Mouse (Mus musculus) brain, embryonic 14.5 days (tissue): Measurements from ENCODE around the gene Reln. TPM values are rescaled to one million over a fixed set of nuclear protein-coding genes. Genes with fewer than 3 reads are reported as not detected.

Experiments
- DNase-seq: peaks from one replicate; pipeline ENCODE4 v3.0.0-alpha.2; 2011; ENCODE audit warnings: low read depth
- CTCF ChIP-seq: fragments of 200-500 bp; IDR thresholded peaks from 2 replicates; pipeline ENCODE4 v1.5.1; 2012; ENCODE audit warnings: inconsistent platforms, mild to moderate bottlenecking, moderate library complexity, borderline replicate concordance; ENCODE audit not compliant: insufficient read depth, insufficient read length; ENCODE audit errors: extremely low read depth
- POLR2A ChIP-seq: fragments of 200-500 bp; IDR thresholded peaks from 2 replicates; pipeline ENCODE4 v1.6.1; 2012; ENCODE audit warnings: mild to moderate bottlenecking, inconsistent platforms, borderline replicate concordance; ENCODE audit not compliant: poor library complexity, insufficient read depth, insufficient read length, severe bottlenecking; ENCODE audit errors: extremely low read depth
- polyA plus RNA-seq: library from polyadenylated mRNA; depleted of rRNA; stranded (reverse); fragments of >200 nt; gene quantifications from 2 replicates; pipeline ENCODE4 v1.2.3, GENCODE M21; 2012

The Reln gene
- polyA plus RNA-seq, 1 experiment: 127 TPM

DNA sequence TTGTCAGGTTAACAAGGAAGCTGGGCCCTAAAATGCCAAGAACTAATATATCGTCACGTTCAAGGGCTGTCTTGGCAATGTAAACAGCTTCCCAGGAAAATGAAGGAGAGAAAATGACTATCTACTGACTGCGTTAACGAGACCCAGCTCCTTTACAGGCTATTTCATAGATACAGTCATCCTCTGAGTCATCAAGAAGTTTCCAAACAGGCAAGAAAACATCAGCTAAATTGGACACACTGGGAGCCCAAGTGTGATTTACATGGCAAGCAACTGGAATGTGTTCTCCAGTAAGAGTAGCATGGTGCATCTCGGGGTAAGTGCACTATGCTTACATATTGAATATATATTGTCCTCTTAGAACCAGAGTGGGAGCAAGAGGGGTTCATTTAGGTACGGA lies 302.7 kb downstream of the Reln start:
- TF ChIP-seq POLR2A (no peak), CTCF (no peak)

GRCm38 (mm10) chr5:22039375-22040149 lies 304.9 kb downstream of the Reln start:
- no peak for TF ChIP-seq CTCF
- TF ChIP-seq POLR2A: no peak
- peak; percentile 31 for DNase-seq

More for the DNA sequence above, 302.7 kb downstream of the Reln start:
- DNase-seq: no peak

DNA sequence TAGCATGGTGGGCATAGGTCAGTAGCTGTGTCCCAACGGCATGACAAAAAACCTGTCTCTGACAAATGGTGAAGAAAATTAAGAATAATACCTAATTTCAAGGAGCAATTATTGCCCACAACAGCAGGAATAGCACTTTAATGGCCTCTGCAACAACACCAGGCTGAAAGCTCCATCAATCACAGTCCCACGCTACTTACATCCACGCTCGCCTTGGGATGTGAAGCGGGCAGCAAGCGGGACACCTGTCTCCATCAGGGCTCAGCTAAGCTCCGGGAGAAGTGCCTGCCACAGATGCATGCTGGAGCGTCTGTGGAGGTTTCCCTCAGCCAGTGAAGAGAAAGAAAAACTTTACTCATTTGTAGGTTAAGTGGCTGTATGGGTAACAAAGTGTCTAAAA lies 309.3 kb downstream of the Reln start:
- DNase-seq: no peak
- TF ChIP-seq CTCF: no peak
- no peak for TF ChIP-seq POLR2A

DNA sequence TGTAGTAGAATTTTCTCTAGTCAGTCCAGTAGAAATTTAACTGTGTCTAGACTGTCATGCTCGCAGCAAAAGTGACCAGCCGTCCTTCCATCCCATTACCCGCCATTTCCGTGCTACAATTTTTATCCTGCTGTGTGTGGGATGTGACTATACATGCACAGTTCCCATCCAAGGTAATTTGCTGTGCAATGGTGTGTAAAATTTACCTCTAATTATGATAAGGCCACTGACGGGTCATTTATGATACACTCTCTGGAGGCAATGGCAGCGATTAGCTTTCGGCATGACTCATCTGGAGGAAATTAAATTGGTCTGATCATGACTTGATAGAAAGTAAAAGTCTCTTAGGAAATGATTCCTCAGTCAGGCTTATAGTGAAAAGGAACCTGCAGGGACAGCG lies 311.5 kb downstream of the Reln start:
- TF ChIP-seq POLR2A (no peak), CTCF (no peak)
- peak; percentile 53 for DNase-seq

DNA sequence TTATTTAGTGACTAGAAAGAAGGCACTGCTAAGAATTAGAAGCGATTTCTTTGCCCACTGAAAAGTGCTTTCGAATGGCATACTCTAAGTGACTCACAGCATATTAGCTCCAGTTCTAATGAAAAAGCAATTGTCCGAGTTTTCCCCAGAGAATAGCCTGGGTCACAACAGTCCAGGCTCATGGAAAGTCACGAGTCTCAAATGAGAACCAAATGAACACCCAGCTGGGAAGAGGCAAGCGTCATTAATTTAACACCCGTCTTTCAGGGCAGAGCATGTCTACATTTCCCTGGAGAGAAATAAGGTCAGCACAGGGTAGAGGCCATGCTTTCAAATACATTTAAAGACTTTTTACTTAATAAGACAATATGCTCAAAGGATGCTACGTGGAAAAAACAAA lies 312.8 kb downstream of the Reln start:
- peak; percentile 61 for DNase-seq

GRCm38 (mm10) chr5:22028379-22028778 lies 316.1 kb downstream of the Reln start:
- TF ChIP-seq POLR2A (no peak), CTCF (no peak)
- no peak for DNase-seq

More for the DNA sequence above, 312.8 kb downstream of the Reln start:
- TF ChIP-seq POLR2A (no peak), CTCF (no peak)

GRCm38 (mm10) chr5:22027240-22027875 lies 317.1 kb downstream of the Reln start:
- DNase-seq: no peak
- TF ChIP-seq POLR2A (no peak), CTCF (no peak)

GRCm38 (mm10) chr5:22025746-22026145 lies 318.8 kb downstream of the Reln start:
- peak; percentile 16 for DNase-seq

DNA sequence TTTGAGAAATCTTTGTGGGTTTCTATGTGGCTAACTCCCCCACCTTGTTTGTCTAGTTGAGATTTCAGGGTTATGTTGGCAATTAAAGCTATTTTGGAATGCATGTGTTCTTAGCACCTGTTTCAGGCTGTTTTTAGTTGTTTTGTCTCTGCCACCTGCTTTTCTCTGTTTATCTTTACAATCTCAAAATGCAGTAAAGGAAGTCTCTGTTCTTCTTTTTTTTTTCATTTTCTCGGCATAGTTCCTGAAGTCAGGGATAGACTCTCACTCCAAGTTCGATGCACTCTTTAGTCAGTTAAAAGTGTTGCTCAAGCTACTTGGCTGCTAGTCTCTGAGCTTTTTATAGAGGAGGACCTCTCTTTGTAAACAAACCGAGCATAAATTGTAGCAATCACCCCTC lies 320.4 kb downstream of the Reln start:
- DNase-seq: no peak
- TF ChIP-seq POLR2A: no peak
- TF ChIP-seq CTCF: no peak

More at GRCm38 (mm10) chr5:22025746-22026145, 318.8 kb downstream of the Reln start:
- TF ChIP-seq POLR2A: no peak
- no peak for TF ChIP-seq CTCF

GRCm38 (mm10) chr5:22017896-22018295 lies 326.6 kb downstream of the Reln start:
- TF ChIP-seq POLR2A (no peak), CTCF (no peak)
- peak; percentile 67 for DNase-seq

- TF ChIP-seq POLR2A: no peak
- TF ChIP-seq CTCF: no peak
- peak; percentile 47 for DNase-seq
These were observed 330.0 kb downstream of the Reln start for GRCm38 (mm10) chr5:22014459-22014858.

- no peak for DNase-seq
- TF ChIP-seq CTCF (no peak), POLR2A (no peak)
These were observed 335.4 kb downstream of the Reln start for GRCm38 (mm10) chr5:22009142-22009541.

- no peak for DNase-seq
- no peak for TF ChIP-seq CTCF
- TF ChIP-seq POLR2A: no peak
These were observed 337.0 kb downstream of the Reln start for GRCm38 (mm10) chr5:22007304-22008059.
